Mouse (Mus musculus): ENCODE data around the gene Guca2b. TPM values are rescaled to one million over a fixed set of nuclear protein-coding genes. Genes with fewer than 3 reads are reported as not detected.
A peak's percentile ranks its signal among the peaks of the same experiment; 100 is the strongest.

Gene Guca2b
- polyA plus RNA-seq, 1 experiment from 2014 or later, result not detected

GRCm38 (mm10) chr4:119669356-119670209 is 10.8 kb upstream of the Guca2b start:
- 0 out of 2 replicates have a peak, but pooled peaks have one; percentile 23 for ATAC-seq (ENCODE audit: low FRiP score, low read depth)
- Histone ChIP-seq H3K27ac (replicated peaks) (no peak overlapping the region), H3K9me3 (no peaks in the 10 kb centered on the region), H3K4me1 (peaks cover 12% of the 10 kb centered on the region), H3K27me3 (no peaks in the 10 kb centered on the region; the same call in 1 of the 2 replicates), H3K4me3 (no peak overlapping the region), H3K9ac (replicated peaks) (no peak overlapping the region), H3K4me2 (replicated peaks) (no peak overlapping the region), H3K36me3 (no peaks in the 10 kb centered on the region)
- 58% methylated on average over 10 of the region's 10 CpGs for WGBS

DNA sequence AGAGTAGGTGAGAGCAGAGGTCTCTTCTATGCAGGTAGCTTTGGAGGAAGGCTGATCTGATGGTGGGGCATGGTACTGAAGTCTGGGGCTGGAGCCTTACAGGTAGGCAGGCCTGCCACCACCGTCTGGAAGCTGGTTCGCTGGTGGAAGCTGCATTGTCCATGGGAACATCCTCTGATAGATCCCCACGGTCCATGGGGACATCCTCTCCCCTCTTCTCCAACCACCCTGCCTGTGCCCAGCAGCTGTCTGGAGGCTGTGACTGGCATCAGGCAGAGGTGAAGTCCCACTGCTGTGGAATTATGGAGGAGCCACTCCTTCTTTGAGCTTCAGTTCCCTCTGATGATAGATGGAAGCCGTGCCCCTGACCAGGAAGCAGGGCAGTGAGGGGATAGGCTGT is 9.8 kb upstream of the Guca2b start:
- Histone ChIP-seq H3K4me3 (no peak overlapping the region), H3K9ac (replicated peaks) (no peak overlapping the region), H3K9me3 (no peaks in the 10 kb centered on the region), H3K27me3 (no peaks in the 10 kb centered on the region; the same call in 1 of the 2 replicates), H3K4me2 (replicated peaks) (no peak overlapping the region), H3K27ac (replicated peaks) (no peak overlapping the region), H3K4me1 (peaks cover 12% of the 10 kb centered on the region), H3K36me3 (no peaks in the 10 kb centered on the region)
- whole genome bisulfite sequencing, result 78% methylated on average over 4 of the region's 4 CpGs
- no peak for ATAC-seq (ENCODE audit: low FRiP score, low read depth)

DNA sequence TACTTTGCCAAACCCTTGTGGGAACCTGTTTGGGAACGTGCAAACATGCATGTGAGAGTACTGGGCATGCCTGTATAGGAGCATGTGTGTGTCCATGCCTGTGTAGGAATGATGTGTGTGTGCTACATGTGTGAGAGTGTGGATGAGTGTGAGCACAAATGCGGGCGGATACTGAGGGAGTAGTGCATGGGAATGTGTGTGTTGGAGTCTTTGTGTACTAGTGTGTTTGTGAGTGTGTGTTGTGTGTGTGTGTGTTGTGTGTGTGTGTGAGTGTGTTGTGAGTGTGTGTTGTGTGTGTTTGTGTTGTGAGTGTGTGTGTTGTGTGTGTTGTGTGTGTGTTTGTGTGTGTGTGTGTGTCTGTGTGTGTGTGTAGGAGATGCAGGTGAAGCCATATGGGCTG is 9.4 kb upstream of the Guca2b start:
- H3K27me3 ChIP-seq, result no peaks in the 10 kb centered on the region; the same call in 1 of the 2 replicates
- no peaks in the 10 kb centered on the region for H3K36me3 ChIP-seq
- no peak overlapping the region for H3K27ac ChIP-seq (replicated peaks)
- no peak overlapping the region for H3K4me3 ChIP-seq
- no peaks in the 10 kb centered on the region for H3K9me3 ChIP-seq
- H3K4me2 ChIP-seq (replicated peaks), result no peak overlapping the region
- no peak for ATAC-seq (ENCODE audit: low FRiP score, low read depth)
- WGBS, result 91% methylated on average over 3 of the region's 3 CpGs
- H3K9ac ChIP-seq (replicated peaks), result no peak overlapping the region
- H3K4me1 ChIP-seq, result peaks cover 12% of the 10 kb centered on the region

DNA sequence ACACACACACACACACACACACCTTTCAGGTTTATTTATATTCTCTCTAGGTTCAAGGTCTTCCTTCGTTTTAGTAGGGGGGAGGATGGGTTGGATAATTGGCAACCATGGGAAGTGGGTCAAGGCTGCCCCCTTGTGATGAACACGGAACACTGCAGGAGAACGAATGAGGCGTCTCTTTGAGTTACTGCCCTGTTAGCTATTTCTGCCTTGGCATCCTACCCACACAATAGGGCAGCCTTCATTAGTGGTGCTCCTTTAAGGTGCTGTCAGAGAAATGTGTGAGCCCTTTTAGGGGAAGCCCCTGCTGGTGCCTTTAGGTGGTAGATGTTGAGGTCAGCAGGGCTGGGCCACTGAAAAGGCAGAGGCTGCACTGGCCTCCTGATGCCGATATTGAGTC is 8.7 kb upstream of the Guca2b start:
- Histone ChIP-seq H3K36me3 (no peaks in the 10 kb centered on the region), H3K9me3 (no peaks in the 10 kb centered on the region), H3K4me3 (no peak overlapping the region), H3K27me3 (no peaks in the 10 kb centered on the region; the same call in 1 of the 2 replicates), H3K4me2 (replicated peaks) (no peak overlapping the region), H3K9ac (replicated peaks) (no peak overlapping the region), H3K4me1 (peaks cover 12% of the 10 kb centered on the region), H3K27ac (replicated peaks) (no peak overlapping the region)
- WGBS, result 30% methylated on average over 5 of the region's 5 CpGs
- ATAC-seq (ENCODE audit: low FRiP score, low read depth), result no peak

DNA sequence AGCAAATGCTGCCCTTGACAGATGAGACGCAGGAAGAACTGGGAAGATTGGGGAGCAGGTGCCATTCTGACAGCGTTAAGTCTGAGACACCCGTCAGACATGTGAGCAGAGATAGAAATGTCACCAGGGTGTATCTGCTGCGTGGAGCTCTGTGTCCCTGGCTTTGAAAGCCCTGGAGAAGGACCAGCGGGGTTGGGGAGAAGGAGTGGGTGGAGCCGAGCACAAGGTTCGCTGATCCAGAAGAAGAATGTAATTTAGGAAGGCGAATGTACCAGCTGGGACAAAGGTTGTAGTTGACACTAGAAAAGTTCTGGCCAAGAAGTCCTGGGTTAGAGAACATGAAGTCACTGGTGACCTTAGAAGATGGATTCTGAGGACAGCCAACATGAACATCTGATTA is 7.4 kb upstream of the Guca2b start:
- H3K27me3 ChIP-seq, result no peaks in the 10 kb centered on the region; the same call in 1 of the 2 replicates
- no peaks in the 10 kb centered on the region for H3K36me3 ChIP-seq
- no peaks in the 10 kb centered on the region for H3K9me3 ChIP-seq
- 44% methylated on average over 8 of the region's 8 CpGs for WGBS
- no peak overlapping the region for H3K27ac ChIP-seq (replicated peaks)
- H3K4me3 ChIP-seq, result no peak overlapping the region
- no peak overlapping the region for H3K9ac ChIP-seq (replicated peaks)
- no peak overlapping the region for H3K4me2 ChIP-seq (replicated peaks)
- H3K4me1 ChIP-seq, result peaks cover 12% of the 10 kb centered on the region
- no peak for ATAC-seq (ENCODE audit: low FRiP score, low read depth)

DNA sequence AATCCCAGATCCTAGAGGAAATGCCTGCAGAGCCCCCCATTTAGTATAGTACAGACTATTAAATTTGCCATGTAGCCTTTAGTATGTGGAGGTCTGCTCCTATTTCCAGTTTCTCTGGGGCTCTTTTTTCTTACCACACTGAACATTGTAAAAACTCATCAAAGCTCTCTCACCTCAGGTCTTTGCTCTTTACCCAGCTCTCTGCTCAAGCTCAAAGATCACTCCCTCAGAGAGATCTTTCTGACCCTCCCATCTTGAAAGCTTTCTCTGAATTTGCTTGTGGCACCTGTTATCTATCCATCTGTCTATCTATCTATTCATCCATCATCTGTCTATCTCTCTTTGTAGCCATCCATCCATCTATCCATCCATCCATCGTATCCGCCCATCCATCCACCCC is 6.4 kb upstream of the Guca2b start:
- Histone ChIP-seq H3K4me2 (replicated peaks) (no peak overlapping the region), H3K27me3 (no peaks in the 10 kb centered on the region; the same call in 1 of the 2 replicates), H3K4me1 (peaks cover 9% of the 10 kb centered on the region), H3K9ac (replicated peaks) (no peak overlapping the region), H3K4me3 (no peak overlapping the region), H3K36me3 (no peaks in the 10 kb centered on the region), H3K9me3 (no peaks in the 10 kb centered on the region), H3K27ac (replicated peaks) (no peak overlapping the region)
- 92% methylated on average over 2 of the region's 2 CpGs for WGBS
- ATAC-seq (ENCODE audit: low FRiP score, low read depth), result no peak

DNA sequence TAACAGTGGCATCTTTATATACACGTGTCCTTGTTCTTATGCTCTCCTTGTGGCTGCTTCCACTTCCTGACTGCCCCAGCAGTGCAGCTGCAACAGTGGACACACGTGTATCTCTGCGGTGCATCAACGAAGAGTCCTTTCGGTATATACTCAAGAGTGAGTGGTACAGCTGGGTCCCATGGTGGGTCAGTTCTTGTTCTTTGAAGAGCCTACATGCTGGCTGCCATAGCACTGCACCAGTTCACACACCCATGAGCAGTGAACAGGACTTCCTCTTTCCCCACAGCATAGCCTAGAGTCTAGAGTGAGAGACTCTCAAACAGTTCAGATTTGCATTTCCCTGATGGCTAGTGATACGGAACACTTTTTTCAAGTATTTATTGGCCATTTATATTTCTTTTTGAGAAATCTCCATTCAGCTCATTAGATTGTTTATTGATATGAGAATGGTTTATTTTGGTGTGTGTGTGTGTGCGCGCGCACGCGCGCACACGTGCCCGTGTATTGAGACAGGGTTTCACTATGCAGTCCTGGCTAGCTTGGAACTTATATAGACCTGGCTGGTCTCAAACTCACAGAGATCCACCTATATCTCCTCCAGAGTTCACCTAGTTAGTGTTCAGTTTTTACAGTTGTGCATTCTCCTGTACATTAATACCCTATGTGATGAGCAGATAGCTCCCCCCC is 4.8 kb upstream of the Guca2b start:
- H3K4me1 ChIP-seq, result no peaks in the 10 kb centered on the region
- no peak overlapping the region for H3K27ac ChIP-seq (replicated peaks)
- no peak overlapping the region for H3K4me3 ChIP-seq
- H3K9me3 ChIP-seq, result no peaks in the 10 kb centered on the region
- 92% methylated on average over 14 of the region's 14 CpGs for WGBS
- ATAC-seq (ENCODE audit: low FRiP score, low read depth), result no peak
- H3K27me3 ChIP-seq, result no peaks in the 10 kb centered on the region
- H3K9ac ChIP-seq (replicated peaks), result no peak overlapping the region
- no peak overlapping the region for H3K4me2 ChIP-seq (replicated peaks)
- H3K36me3 ChIP-seq, result no peaks in the 10 kb centered on the region

GRCm38 (mm10) chr4:119662976-119663375 is 4.2 kb upstream of the Guca2b start:
- 90% methylated on average over 7 of the region's 7 CpGs for WGBS
- Histone ChIP-seq H3K9ac (replicated peaks) (no peak overlapping the region), H3K4me1 (no peaks in the 10 kb centered on the region), H3K36me3 (no peaks in the 10 kb centered on the region), H3K27ac (replicated peaks) (no peak overlapping the region), H3K4me3 (no peak overlapping the region), H3K27me3 (no peaks in the 10 kb centered on the region), H3K9me3 (no peaks in the 10 kb centered on the region), H3K4me2 (replicated peaks) (no peak overlapping the region)
- no peak for ATAC-seq (ENCODE audit: low FRiP score, low read depth)

DNA sequence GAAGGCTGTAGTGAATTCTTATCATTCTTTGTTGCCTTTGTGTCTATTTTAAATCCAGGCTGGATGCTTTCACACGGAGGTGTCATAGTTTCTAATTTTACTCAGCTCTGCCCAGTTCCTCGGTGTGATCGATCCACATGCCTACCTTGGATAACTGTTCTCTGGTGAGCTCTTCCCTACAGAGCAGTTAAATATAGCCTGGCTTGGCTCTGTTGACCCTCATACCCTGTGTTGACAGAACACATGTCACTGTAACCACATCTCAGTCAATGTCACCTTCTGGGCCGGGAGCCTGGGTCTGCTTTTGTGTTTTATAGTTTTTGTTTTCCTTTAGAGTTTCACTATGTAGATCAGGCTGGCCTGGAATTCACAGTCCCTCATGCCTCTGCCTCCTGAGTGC is 3.4 kb upstream of the Guca2b start:
- Histone ChIP-seq H3K4me1 (no peaks in the 10 kb centered on the region), H3K9me3 (no peaks in the 10 kb centered on the region), H3K27ac (replicated peaks) (no peak overlapping the region), H3K4me3 (no peak overlapping the region), H3K4me2 (replicated peaks) (no peak overlapping the region), H3K27me3 (no peaks in the 10 kb centered on the region), H3K9ac (replicated peaks) (no peak overlapping the region), H3K36me3 (no peaks in the 10 kb centered on the region)
- ATAC-seq (ENCODE audit: low FRiP score, low read depth), result no peak
- WGBS, result 79% methylated on average over 4 of the region's 4 CpGs

- 85% methylated on average over 8 of the region's 8 CpGs for WGBS
Observed at GRCm38 (mm10) chr4:119660007-119660406, 1.3 kb upstream of the Guca2b start.

GRCm38 (mm10) chr4:119658246-119658645 is 508 bp downstream of the Guca2b start:
- Histone ChIP-seq H3K27me3 (no peaks in the 10 kb centered on the region), H3K4me3 (no peak overlapping the region), H3K9me3 (0 out of 2 replicates have a peak, but pooled peaks cover 4% of the 10 kb centered on the region), H3K4me1 (no peaks in the 10 kb centered on the region), H3K27ac (replicated peaks) (no peak overlapping the region), H3K36me3 (no peaks in the 10 kb centered on the region), H3K9ac (replicated peaks) (no peak overlapping the region), H3K4me2 (replicated peaks) (no peak overlapping the region)
- WGBS, result 40% methylated on average over 1 of the region's 2 CpGs
- no peak for ATAC-seq (ENCODE audit: low FRiP score, low read depth)

More at GRCm38 (mm10) chr4:119660007-119660406, 1.3 kb upstream of the Guca2b start:
- no peaks in the 10 kb centered on the region for H3K9me3 ChIP-seq
- no peaks in the 10 kb centered on the region for H3K36me3 ChIP-seq
- H3K4me3 ChIP-seq, result no peak overlapping the region
- H3K4me2 ChIP-seq (replicated peaks), result no peak overlapping the region
- no peak overlapping the region for H3K9ac ChIP-seq (replicated peaks)
- ATAC-seq (ENCODE audit: low FRiP score, low read depth), result no peak
- H3K27ac ChIP-seq (replicated peaks), result no peak overlapping the region
- no peaks in the 10 kb centered on the region for H3K27me3 ChIP-seq
- no peaks in the 10 kb centered on the region for H3K4me1 ChIP-seq

DNA sequence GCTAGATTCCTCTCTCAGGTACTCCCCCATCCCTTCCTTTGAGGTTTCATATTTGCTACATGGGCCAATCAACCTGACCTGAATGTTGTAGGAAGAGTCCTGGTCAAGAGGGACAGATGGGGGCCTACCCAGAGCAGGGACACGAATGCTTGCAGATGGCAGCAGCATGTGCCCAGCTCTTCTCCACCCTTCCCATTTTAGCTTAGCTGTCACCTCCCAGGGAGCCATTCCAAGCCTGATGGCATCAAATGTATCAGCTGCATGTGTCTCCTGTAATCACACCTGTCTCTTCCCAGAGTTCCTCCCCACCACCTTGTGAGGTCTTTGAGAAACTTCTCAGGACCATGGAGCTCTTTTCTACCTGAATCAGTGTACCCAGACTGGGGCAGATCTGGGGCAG is 1.7 kb downstream of the Guca2b start:
- H3K36me3 ChIP-seq, result no peaks in the 10 kb centered on the region
- no peak overlapping the region for H3K27ac ChIP-seq (replicated peaks)
- no peak overlapping the region for H3K4me2 ChIP-seq (replicated peaks)
- WGBS, result 70% methylated on average over 1 of the region's 1 CpGs
- 0 out of 2 replicates have a peak, but pooled peaks cover 9% of the 10 kb centered on the region for H3K9me3 ChIP-seq
- ATAC-seq (ENCODE audit: low FRiP score, low read depth), result no peak
- H3K4me3 ChIP-seq, result no peak overlapping the region
- no peaks in the 10 kb centered on the region for H3K4me1 ChIP-seq
- no peak overlapping the region for H3K9ac ChIP-seq (replicated peaks)
- no peaks in the 10 kb centered on the region for H3K27me3 ChIP-seq

Data from midbrain, embryonic 12.5 days (tissue).